Mouse (Mus musculus) monocyte, adult 2 months (primary cell): ENCODE data around the gene Lrp3.
A peak's percentile ranks its signal among the peaks of the same experiment; 100 is the strongest.

Source experiments
- DNase-seq, 2 experiments: peaks; one replicate each; pipeline ENCODE4 v3.0.0; 2022; ENCODE audit warnings: low spot score in 2 of 2, low read depth in 1 of 2

Lrp3 gene

GRCm38 (mm10) chr7:35191276-35191675, 24.0 kb downstream of the Lrp3 start:
- no peak for DNase-seq

GRCm38 (mm10) chr7:35189699-35190098, 25.6 kb downstream of the Lrp3 start:
- DNase-seq = no peak

DNA sequence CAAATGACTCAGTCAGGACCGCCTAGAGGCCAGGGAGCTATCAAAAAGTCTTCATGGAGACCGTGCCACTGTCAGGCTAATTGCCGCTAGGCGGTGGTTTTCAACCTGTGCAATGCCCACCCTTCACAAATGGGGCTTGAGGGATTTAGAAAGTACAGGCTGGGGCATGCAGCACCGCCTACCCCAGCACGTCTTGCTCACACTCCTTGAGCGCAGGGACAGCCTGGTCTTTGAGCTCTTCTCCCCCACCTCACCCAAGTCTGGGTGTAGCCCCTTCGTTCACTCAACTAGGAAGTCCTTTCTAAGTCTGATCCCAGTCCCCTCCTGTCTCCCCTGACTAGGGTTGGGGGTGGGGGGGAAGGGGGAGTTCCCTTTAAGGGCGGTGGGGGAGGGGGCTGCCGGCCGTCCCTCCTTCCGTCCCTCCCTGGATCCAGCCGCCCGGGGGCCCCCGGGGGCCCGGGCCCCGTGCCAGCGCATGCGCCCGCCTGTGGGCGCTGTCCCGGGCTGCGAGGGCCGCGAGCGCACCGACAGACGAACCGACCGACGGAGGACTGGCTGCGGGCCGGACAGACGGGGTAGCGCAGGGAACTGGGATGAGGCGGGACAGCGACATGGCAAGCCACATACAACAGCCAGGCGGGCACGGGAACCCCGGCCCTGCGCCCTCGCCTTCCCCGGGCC, 29.3 kb downstream of the Lrp3 start, which contains the start of gene Slc7a10:
Gene Slc7a10 (plus strand): TSS at position 497 of the 681 bp plus-strand sequence.
- DNase-seq = no peak

DNA sequence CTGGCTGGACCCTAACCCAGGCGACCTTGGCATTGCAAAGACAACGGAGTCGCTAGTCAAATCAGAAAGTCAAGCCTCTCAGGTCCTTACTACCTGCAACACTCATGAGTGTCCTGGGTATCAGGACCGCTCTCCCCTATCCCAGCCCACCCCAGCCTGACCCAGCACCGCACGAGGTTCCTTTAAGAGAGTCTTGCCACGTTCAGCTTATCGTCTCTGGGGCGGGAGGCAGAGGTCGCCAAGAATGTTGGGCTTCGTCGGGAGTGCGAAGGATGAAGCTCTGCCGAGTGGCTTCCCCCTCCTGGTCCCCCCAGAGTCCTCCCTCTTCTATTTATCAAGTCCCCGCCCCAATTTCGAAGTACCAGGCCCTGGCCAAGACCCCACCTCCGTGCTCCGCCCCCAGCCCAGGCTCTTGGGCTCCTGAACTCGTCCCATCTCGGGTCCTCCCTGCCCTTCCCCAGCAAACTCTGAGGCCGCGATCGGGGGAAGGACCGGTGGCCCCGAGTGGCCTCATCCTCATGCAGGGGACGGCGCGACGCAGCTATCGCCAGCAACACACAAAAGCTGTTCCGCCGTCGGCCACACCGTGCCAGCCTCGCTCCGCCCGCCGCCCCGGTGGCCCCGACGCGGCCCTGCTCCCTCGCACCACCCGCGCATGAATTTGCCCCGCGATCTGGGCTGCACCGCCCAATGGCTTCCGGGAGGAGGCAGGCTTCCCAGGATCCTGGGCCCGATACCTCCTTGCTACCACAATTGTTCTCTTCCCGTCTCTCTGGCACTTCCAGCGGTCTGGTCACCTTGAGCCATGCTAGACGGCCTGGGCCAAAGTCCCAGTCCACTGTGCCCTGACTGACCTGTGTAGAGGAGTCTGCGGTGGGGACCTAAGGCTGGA, 30.2 kb downstream of the Lrp3 start:
- no peak for DNase-seq

GRCm38 (mm10) chr7:35176412-35177381, 38.6 kb downstream of the Lrp3 start:
- no peak for DNase-seq

GRCm38 (mm10) chr7:35175533-35175932, 39.8 kb downstream of the Lrp3 start:
- DNase-seq = no peak

DNA sequence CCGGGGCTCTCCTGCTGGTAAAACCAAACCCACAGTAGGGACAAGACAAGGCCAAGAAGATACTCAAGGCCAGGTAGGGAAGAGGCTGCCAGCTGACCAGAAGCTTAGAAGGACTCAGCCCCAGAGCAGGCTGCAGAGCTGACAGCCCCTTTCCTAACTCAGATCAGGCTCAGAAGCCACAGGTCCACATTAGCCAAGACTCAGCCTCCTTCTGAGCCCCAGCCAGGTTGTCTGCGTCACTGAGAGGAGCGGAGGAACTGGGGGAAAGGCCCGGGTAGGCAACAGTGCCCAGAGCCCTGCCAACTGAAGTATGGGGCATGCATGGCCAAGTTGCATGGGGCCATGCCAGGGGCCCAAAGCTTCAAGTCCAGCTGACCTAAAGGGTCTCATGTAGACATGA, 42.8 kb downstream of the Lrp3 start:
- DNase-seq = no peak

- DNase-seq = peak in 1 of 2 experiments; percentile 63
These were observed 43.4 kb downstream of the Lrp3 start for GRCm38 (mm10) chr7:35171867-35172382.

GRCm38 (mm10) chr7:35169341-35169740, 46.0 kb downstream of the Lrp3 start:
- DNase-seq = peak; percentile 50 to 81

DNA sequence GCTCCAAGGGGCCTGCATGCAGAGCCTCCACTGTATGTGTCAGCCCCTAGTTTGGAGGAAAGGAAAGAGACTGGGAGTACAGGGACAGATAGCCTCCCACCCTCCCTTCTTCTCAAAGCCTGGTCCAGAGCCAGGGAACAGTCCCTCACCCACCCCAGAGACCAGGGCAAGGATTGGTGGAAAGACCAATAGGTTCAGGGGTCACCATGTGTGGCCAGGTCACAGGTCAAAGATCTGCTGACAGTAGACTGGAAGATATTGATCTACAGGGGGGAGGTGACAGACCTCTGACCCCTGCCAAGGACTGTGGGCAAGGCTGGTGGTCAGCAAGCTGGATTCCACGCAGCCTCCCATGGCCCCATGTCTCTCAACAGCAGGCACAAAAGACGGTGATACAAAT, 47.4 kb downstream of the Lrp3 start:
- no peak for DNase-seq

DNA sequence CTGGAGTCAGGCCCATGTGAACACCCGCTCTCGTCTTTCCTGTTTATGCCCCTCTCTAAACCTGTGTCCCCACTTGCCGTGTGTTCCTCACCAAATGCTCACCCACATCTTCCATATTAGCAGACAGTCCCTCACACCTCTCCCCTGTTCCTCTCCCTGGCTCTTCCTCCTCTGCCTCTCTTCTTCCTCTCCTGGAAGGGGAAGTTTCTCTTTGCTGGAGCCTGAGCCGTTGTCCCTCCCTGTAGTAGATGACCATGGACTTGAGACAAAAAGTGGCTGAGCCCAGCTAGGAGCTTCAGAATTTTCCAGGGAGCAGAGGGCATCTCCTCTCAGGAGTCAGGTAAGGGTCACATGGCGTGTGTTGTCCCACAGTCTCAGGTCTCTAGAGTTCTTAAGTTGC, 48.3 kb downstream of the Lrp3 start:
- DNase-seq = no peak

- DNase-seq = no peak
These were observed 51.2 kb downstream of the Lrp3 start for GRCm38 (mm10) chr7:35164131-35164530.

DNA sequence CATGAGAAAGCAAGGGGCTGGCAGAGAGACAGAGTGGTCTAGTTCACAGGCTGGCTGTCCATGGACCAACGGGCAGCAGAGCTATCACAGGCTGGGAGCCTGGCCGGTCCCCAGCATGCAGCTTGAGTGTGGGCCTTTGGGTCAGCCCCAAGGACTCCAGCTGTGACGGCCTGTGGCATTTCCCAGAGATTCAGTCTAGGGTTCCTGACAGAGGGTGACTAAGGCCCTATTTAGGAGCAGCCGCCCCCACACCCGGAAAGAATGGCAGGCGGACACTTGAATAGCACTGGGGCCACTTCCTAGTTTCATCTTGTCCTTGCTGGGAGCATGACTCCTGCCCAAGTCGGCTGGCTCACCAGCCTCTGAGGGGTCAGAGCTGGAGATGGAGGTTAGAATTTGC, 51.7 kb downstream of the Lrp3 start:
- DNase-seq = no peak

GRCm38 (mm10) chr7:35162443-35162842, 52.9 kb downstream of the Lrp3 start:
- DNase-seq = no peak

DNA sequence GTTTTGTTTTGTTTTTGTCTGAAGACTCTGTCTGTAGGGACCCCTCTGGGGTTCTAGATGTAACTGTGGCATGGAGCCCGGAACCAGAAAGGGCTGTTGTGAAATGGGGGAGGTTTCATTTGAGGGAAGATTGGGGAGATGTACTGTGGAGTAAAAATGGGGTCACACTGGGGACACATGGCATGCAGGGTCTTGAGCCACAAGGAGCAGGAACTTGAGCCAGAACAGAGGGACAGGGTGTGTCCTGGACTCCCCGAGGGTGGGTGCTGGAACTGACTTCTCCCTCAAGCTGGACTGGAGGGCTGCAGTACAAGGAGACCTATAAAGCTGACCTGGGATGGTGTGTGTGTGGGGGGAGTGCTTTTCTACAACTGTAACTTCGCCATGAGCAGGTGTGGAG, 57.8 kb downstream of the Lrp3 start:
- DNase-seq = no peak

DNA sequence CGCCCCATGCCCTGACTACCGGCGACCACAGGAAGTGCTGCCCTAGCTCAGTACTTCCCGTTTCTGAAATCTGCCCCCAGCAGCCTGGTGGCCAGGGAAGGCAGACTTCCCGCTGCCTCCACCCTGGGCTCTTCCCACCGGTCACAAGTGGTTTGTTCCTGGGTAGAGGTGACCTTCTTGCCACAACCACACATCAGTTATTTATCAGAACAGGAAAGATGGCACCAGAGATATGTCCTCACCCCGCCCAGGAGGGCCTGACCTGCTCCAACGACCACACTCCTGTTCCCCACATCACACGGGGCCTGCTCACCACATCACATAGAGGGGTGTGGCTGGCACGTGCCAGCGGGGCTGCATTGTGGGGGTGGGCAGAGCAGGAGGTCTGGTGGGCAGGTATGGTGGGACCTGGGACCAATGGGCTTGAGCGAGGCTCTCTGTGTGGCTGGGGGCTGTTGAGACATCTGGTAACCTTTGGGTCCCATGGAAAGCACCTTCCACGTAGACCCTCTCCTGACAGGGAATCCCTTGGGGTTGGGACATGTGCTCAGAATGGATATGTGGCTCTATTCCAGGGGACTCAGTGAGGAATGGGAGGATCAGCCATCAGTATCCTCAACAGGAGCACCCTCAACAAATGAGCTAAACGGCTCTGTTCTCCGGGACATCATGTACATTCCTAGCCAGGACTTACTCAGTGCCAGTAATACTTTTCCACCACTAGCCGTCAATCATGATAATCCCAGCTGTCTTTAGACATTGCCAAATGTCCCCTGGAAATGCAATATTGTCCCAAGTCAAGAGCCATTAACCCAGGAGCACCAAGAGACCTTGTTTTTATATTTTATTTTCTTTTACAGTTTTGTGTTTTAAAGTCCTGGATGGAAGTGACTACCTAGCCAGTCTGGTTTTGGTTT, 58.5 kb downstream of the Lrp3 start:
- DNase-seq = peak in 1 of 2 experiments; percentile 35

GRCm38 (mm10) chr7:35154449-35154848, 60.8 kb downstream of the Lrp3 start:
- DNase-seq = no peak

GRCm38 (mm10) chr7:35150860-35151259, 64.4 kb downstream of the Lrp3 start:
- DNase-seq = peak in 1 of 2 experiments; percentile 41
